Mouse (Mus musculus) embryonic facial prominence, embryonic 14.5 days (tissue): ENCODE measurements around the gene Gm49339. TPM values are rescaled to one million over a fixed set of nuclear protein-coding genes. Genes with fewer than 3 reads are reported as not detected.

Experiments
- polyA plus RNA-seq: library from polyadenylated mRNA; unstranded; fragments of >200 nt; fragmentation: Nextera tagmentation; extraction: Ambion mirVana; gene quantifications from 2 replicates; pipeline ENCODE4 v1.2.1, GENCODE M21; 2014

Gene Gm49339
- polyA plus RNA-seq, 1 experiment from 2014 or later = 1.9 TPM

Other genes with a start within 250 kb of the Gm49339 start
- gene Lilr4b, start within 50 bp of the Gm49339 start, polyA plus RNA-seq = 1.5 and 1.9 TPM in 2 replicates
- 5.1 and 5.6 TPM in 2 replicates for gene Lilrb4a, start 10.3 kb downstream of the Gm49339 start, polyA plus RNA-seq
- gene Fam162b, start 109.9 kb downstream of the Gm49339 start, polyA plus RNA-seq = 1.5 and 2.3 TPM in 2 replicates
- gene Gprc6a, start 150.8 kb downstream of the Gm49339 start, polyA plus RNA-seq = not detected in 2 replicates
- gene Rfx6, start 197.1 kb downstream of the Gm49339 start, polyA plus RNA-seq = not detected in 2 replicates